Mouse (Mus musculus): ENCODE results near the gene Rpl3. TPM values are rescaled to one million over a fixed set of nuclear protein-coding genes. Genes with fewer than 3 reads are reported as not detected.

Rpl3 gene
- polyA plus RNA-seq, 1 experiment from 2014 or later = 552 TPM

- no peaks in the 10 kb centered on the region for H3K27me3 ChIP-seq
- H3K4me1 ChIP-seq (replicated peaks) = peaks cover 29% of the 10 kb centered on the region
- WGBS (ENCODE audit: insufficient replicate concordance) = 59% methylated on average over 19 of the region's 19 CpGs
- no peak overlapping the region for H3K4me2 ChIP-seq
- no peak overlapping the region for H3K27ac ChIP-seq (replicated peaks)
- no peak overlapping the region for H3K4me3 ChIP-seq (replicated peaks)
- no peak overlapping the region for H3K9ac ChIP-seq
- H3K36me3 ChIP-seq (replicated peaks) = no peaks in the 10 kb centered on the region
- no peaks in the 10 kb centered on the region for H3K9me3 ChIP-seq (replicated peaks)
- no peak for ATAC-seq (ENCODE audit: insufficient read depth)
Observed at GRCm38 (mm10) chr15:80051092-80051761, 40.4 kb downstream of the Rpl3 start.

- H3K4me3 ChIP-seq (replicated peaks) = no peak overlapping the region
- H3K36me3 ChIP-seq (replicated peaks) = no peaks in the 10 kb centered on the region
- 46% methylated on average over 4 of the region's 4 CpGs for WGBS (ENCODE audit: insufficient replicate concordance)
- no peak overlapping the region for H3K27ac ChIP-seq (replicated peaks)
- no peaks in the 10 kb centered on the region for H3K27me3 ChIP-seq
- 0 out of 2 replicates have a peak, but pooled peaks cover 4% of the 10 kb centered on the region for H3K9me3 ChIP-seq (replicated peaks)
- no peak for ATAC-seq (ENCODE audit: insufficient read depth)
- no peak overlapping the region for H3K4me2 ChIP-seq
- H3K9ac ChIP-seq = no peak overlapping the region
- peaks cover 29% of the 10 kb centered on the region for H3K4me1 ChIP-seq (replicated peaks)
Observed at GRCm38 (mm10) chr15:80050093-80050492, 41.6 kb downstream of the Rpl3 start.

GRCm38 (mm10) chr15:80047973-80048372 lies 43.7 kb downstream of the Rpl3 start:
- 9% methylated on average over 5 of the region's 5 CpGs for WGBS (ENCODE audit: insufficient replicate concordance)
- Histone ChIP-seq H3K4me2 (no peak overlapping the region), H3K9ac (no peak overlapping the region), H3K27me3 (no peaks in the 10 kb centered on the region), H3K27ac (replicated peaks) (no peak overlapping the region), H3K4me1 (replicated peaks) (peaks cover 16% of the 10 kb centered on the region), H3K4me3 (replicated peaks) (no peak overlapping the region), H3K9me3 (replicated peaks) (0 out of 2 replicates have a peak, but pooled peaks cover 4% of the 10 kb centered on the region), H3K36me3 (replicated peaks) (no peaks in the 10 kb centered on the region)
- no peak for ATAC-seq (ENCODE audit: insufficient read depth)

GRCm38 (mm10) chr15:80047242-80047641 lies 44.4 kb downstream of the Rpl3 start:
- H3K36me3 ChIP-seq (replicated peaks) = no peaks in the 10 kb centered on the region
- ATAC-seq (ENCODE audit: insufficient read depth) = no peak; the same call in 1 of the 2 replicates
- peaks cover 16% of the 10 kb centered on the region for H3K4me1 ChIP-seq (replicated peaks)

GRCm38 (mm10) chr15:80045749-80046148 lies 45.9 kb downstream of the Rpl3 start:
- Histone ChIP-seq H3K9ac (no peak overlapping the region), H3K4me1 (replicated peaks) (peaks cover 16% of the 10 kb centered on the region), H3K27ac (replicated peaks) (no peak overlapping the region), H3K9me3 (replicated peaks) (0 out of 2 replicates have a peak, but pooled peaks cover 4% of the 10 kb centered on the region), H3K4me2 (no peak overlapping the region), H3K4me3 (replicated peaks) (no peak overlapping the region), H3K36me3 (replicated peaks) (no peaks in the 10 kb centered on the region), H3K27me3 (no peaks in the 10 kb centered on the region)
- 84% methylated on average over 2 of the region's 2 CpGs for WGBS (ENCODE audit: insufficient replicate concordance)
- ATAC-seq (ENCODE audit: insufficient read depth) = no peak

More at GRCm38 (mm10) chr15:80047242-80047641, 44.4 kb downstream of the Rpl3 start:
- Histone ChIP-seq H3K4me3 (replicated peaks) (no peak overlapping the region), H3K27ac (replicated peaks) (no peak overlapping the region), H3K9me3 (replicated peaks) (0 out of 2 replicates have a peak, but pooled peaks cover 4% of the 10 kb centered on the region), H3K27me3 (no peaks in the 10 kb centered on the region), H3K4me2 (no peak overlapping the region), H3K9ac (no peak overlapping the region)
- WGBS (ENCODE audit: insufficient replicate concordance) = 56% methylated on average over 2 of the region's 2 CpGs

- ATAC-seq (ENCODE audit: insufficient read depth) = no peak
- 72% methylated on average over 10 of the region's 10 CpGs for WGBS (ENCODE audit: insufficient replicate concordance)
Observed at GRCm38 (mm10) chr15:80044249-80044648, 47.4 kb downstream of the Rpl3 start.

GRCm38 (mm10) chr15:80042152-80042551 lies 49.5 kb downstream of the Rpl3 start:
- 0 out of 2 replicates have a peak, but pooled peaks cover 4% of the 10 kb centered on the region for H3K9me3 ChIP-seq (replicated peaks)
- H3K4me2 ChIP-seq = no peak overlapping the region
- WGBS (ENCODE audit: insufficient replicate concordance) = 23% methylated on average over 4 of the region's 4 CpGs
- no peak for ATAC-seq (ENCODE audit: insufficient read depth)
- H3K36me3 ChIP-seq (replicated peaks) = no peaks in the 10 kb centered on the region
- no peaks in the 10 kb centered on the region for H3K27me3 ChIP-seq
- no peak overlapping the region for H3K9ac ChIP-seq
- no peak overlapping the region for H3K4me3 ChIP-seq (replicated peaks)
- no peak overlapping the region for H3K27ac ChIP-seq (replicated peaks)
- H3K4me1 ChIP-seq (replicated peaks) = no peaks in the 10 kb centered on the region; the same call in 1 of the 2 replicates

More at GRCm38 (mm10) chr15:80044249-80044648, 47.4 kb downstream of the Rpl3 start:
- peaks cover 12% of the 10 kb centered on the region for H3K4me1 ChIP-seq (replicated peaks)
- no peak overlapping the region for H3K4me2 ChIP-seq
- no peaks in the 10 kb centered on the region for H3K27me3 ChIP-seq
- no peak overlapping the region for H3K27ac ChIP-seq (replicated peaks)
- H3K4me3 ChIP-seq (replicated peaks) = no peak overlapping the region
- H3K9ac ChIP-seq = no peak overlapping the region
- 0 out of 2 replicates have a peak, but pooled peaks cover 4% of the 10 kb centered on the region for H3K9me3 ChIP-seq (replicated peaks)
- H3K36me3 ChIP-seq (replicated peaks) = no peaks in the 10 kb centered on the region

GRCm38 (mm10) chr15:80038110-80038391 lies 53.6 kb downstream of the Rpl3 start:
- no peak for ATAC-seq (ENCODE audit: insufficient read depth)
- WGBS (ENCODE audit: insufficient replicate concordance) = 68% methylated on average over 2 of the region's 2 CpGs
- H3K36me3 ChIP-seq (replicated peaks) = no peaks in the 10 kb centered on the region
- no peak overlapping the region for H3K9ac ChIP-seq
- no peak overlapping the region for H3K4me2 ChIP-seq
- H3K27ac ChIP-seq (replicated peaks) = no peak overlapping the region
- no peaks in the 10 kb centered on the region; the same call in 1 of the 2 replicates for H3K4me1 ChIP-seq (replicated peaks)
- H3K9me3 ChIP-seq (replicated peaks) = no peaks in the 10 kb centered on the region
- no peaks in the 10 kb centered on the region for H3K27me3 ChIP-seq
- H3K4me3 ChIP-seq (replicated peaks) = no peak overlapping the region

GRCm38 (mm10) chr15:80037255-80038109 lies 54.2 kb downstream of the Rpl3 start:
- H3K4me2 ChIP-seq = no peak overlapping the region
- H3K4me3 ChIP-seq (replicated peaks) = no peak overlapping the region
- H3K9me3 ChIP-seq (replicated peaks) = no peaks in the 10 kb centered on the region
- H3K27ac ChIP-seq (replicated peaks) = no peak overlapping the region
- no peaks in the 10 kb centered on the region for H3K36me3 ChIP-seq (replicated peaks)
- H3K9ac ChIP-seq = no peak overlapping the region
- no peak for ATAC-seq (ENCODE audit: insufficient read depth)
- 52% methylated on average over 11 of the region's 11 CpGs for WGBS (ENCODE audit: insufficient replicate concordance)
- H3K27me3 ChIP-seq = no peaks in the 10 kb centered on the region
- H3K4me1 ChIP-seq (replicated peaks) = no peaks in the 10 kb centered on the region; the same call in 1 of the 2 replicates

- H3K27ac ChIP-seq (replicated peaks) = no peak overlapping the region
Observed at GRCm38 (mm10) chr15:80035341-80035885, 56.3 kb downstream of the Rpl3 start.

GRCm38 (mm10) chr15:80034913-80035312 lies 56.8 kb downstream of the Rpl3 start:
- no peaks in the 10 kb centered on the region for H3K36me3 ChIP-seq (replicated peaks)
- no peak overlapping the region for H3K4me3 ChIP-seq (replicated peaks)
- no peak overlapping the region for H3K4me2 ChIP-seq
- H3K27ac ChIP-seq (replicated peaks) = no peak overlapping the region
- H3K27me3 ChIP-seq = no peaks in the 10 kb centered on the region
- H3K9me3 ChIP-seq (replicated peaks) = 0 out of 2 replicates have a peak, but pooled peaks cover 5% of the 10 kb centered on the region
- no peak for ATAC-seq (ENCODE audit: insufficient read depth)
- H3K4me1 ChIP-seq (replicated peaks) = no peaks in the 10 kb centered on the region; the same call in 1 of the 2 replicates
- H3K9ac ChIP-seq = no peak overlapping the region

More at GRCm38 (mm10) chr15:80035341-80035885, 56.3 kb downstream of the Rpl3 start:
- Histone ChIP-seq H3K9ac (no peak overlapping the region), H3K4me1 (replicated peaks) (no peaks in the 10 kb centered on the region; the same call in 1 of the 2 replicates), H3K27me3 (no peaks in the 10 kb centered on the region), H3K36me3 (replicated peaks) (no peaks in the 10 kb centered on the region), H3K4me3 (replicated peaks) (no peak overlapping the region), H3K4me2 (no peak overlapping the region), H3K9me3 (replicated peaks) (0 out of 2 replicates have a peak, but pooled peaks cover 5% of the 10 kb centered on the region)
- ATAC-seq (ENCODE audit: insufficient read depth) = no peak
- 56% methylated on average over 6 of the region's 6 CpGs for WGBS (ENCODE audit: insufficient replicate concordance)

Data from liver, embryonic 15.5 days (tissue).